Mouse (Mus musculus) activated CD4-positive, CD25-positive, alpha-beta regulatory T cell, adult 4 months (primary cell): Measurements from ENCODE around the gene B2m. TPM values are rescaled to one million over a fixed set of nuclear protein-coding genes. Genes with fewer than 3 reads are reported as not detected.

Experiments used
- ATAC-seq: one replicate; pipeline ENCODE4 v1.8.0; 2017
- polyA plus RNA-seq, 2 experiments: library from polyadenylated mRNA; unstranded; fragments of 100-300 nt; shearing (Covaris generic); gene quantifications; one replicate each; pipeline ENCODE4 v1.2.1; 2017

Gene B2m
- polyA plus RNA-seq, 2 experiments from 2014 or later = 8,975 to 9,816 TPM

DNA sequence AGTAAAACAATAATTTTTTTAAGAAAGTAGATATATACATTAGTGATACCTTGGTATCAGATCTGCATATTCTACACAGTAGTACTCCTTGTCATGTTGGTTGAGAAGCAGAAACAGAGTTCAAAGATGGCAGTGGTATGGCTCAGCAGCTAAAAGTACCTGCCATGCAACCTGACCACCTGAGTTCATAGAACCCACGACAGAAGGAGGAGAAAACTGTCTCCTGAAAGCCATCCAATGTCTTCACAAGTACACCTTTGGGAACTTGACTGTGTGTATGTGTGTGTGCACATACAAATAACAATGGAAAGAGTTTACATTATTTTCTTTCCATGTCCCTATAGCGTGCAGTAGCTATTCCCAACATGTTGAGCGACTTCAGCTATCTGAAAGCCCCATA lies 2.2 kb downstream of the B2m start:
- ATAC-seq = no peak

DNA sequence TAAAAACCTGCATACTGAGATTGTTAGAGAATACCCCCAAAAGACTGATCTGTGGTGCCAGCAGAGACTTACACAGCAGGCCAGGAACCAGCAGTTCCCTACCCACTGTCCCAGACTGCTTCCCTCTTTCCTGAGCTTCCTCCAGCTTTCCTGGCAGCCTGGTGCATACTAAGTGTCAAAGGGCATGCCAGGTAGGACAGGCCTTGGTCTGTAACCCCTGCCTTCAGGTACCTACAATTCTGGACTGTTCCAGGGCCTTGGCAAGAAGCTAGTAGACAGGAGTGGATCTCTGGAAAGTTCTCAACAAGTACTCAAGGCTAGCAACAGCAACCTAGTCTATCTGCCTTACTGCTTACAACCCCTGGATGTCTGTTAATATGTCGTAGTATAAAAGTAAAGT lies 3.7 kb downstream of the B2m start:
- no peak for ATAC-seq

DNA sequence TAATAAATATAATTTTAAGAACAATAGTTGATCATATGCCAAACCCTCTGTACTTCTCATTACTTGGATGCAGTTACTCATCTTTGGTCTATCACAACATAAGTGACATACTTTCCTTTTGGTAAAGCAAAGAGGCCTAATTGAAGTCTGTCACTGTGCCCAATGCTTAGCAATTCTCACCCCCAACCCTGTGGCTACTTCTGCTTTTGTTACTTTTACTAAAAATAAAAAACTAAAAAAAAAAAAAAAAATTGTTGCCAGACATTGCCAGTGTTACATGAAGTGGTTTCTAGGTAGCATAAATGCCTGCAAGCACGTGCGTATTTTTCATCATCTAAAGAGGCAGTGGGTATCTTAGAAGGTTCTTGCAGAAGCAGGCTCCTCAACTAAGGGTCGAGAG lies 5.4 kb downstream of the B2m start:
- ATAC-seq = no peak

DNA sequence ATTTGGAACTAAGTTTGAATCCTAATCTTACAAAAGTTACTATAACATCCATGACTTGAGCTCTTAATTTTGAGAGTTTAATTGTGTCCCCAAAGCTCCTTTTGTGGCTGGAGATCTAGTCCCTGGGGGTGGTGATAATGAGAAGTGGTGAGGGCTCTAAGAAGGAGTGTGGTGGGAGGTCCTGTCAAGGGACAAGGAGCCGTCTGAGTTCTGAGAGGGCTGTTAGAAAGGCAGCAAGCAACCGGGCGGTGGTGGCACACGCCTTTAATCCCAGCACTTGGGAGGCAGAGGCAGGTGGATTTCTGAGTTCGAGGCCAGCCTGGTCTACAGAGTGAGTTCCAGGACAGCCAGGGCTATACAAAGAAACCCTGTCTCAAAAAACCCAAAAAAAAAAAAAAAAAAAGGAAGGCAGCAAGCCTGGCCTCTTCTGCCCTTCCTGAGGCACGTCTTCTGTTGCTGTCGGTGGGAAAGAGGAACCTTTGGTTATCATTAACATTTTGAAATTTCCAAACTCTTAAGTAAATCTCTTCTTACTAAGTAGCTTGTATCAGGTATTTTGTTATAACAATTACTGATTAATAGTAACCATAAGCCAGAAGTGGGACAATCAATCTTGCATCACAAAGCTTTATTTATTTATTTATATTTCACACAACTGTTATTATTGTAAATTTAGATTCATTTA lies 6.3 kb downstream of the B2m start:
- no peak for ATAC-seq

DNA sequence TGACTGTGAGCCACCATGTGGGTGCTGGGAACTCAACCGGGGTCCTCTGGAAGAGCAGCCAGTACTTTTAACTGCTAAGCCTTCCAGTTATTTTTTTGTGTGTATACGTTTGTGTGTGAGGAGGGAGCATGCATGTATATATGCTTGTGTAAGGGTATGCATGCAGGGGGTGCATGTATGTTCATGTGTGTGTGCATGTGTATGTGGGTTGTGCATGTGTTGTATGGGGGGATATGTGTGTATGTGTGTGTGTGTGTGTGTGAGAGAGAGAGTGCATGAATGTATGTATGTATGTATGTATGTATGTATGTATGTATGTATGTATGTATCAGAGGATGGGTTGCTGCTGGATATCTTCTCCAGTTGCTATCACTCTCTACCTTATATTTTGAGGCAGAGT lies 7.0 kb downstream of the B2m start:
- ATAC-seq = no peak

DNA sequence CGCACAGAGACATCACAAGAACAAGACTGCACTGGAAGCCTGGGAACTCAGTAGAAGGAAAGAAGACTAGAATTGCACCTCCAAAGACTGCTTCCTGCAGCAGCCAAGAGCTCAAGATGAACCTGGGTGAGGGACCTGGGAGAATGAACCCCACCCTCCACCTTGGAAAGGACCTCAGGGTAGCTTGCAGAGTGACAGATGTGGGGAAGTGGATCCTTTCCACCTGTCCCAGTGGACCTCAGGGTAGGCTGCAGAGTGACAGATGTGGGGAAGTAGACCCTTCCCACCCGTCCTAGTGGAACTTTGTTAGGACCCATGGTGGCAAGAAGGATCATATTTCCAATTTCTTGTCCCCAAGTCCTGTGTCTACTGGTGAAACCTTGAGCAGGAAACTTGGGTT lies 7.8 kb downstream of the B2m start:
- ATAC-seq = no peak

DNA sequence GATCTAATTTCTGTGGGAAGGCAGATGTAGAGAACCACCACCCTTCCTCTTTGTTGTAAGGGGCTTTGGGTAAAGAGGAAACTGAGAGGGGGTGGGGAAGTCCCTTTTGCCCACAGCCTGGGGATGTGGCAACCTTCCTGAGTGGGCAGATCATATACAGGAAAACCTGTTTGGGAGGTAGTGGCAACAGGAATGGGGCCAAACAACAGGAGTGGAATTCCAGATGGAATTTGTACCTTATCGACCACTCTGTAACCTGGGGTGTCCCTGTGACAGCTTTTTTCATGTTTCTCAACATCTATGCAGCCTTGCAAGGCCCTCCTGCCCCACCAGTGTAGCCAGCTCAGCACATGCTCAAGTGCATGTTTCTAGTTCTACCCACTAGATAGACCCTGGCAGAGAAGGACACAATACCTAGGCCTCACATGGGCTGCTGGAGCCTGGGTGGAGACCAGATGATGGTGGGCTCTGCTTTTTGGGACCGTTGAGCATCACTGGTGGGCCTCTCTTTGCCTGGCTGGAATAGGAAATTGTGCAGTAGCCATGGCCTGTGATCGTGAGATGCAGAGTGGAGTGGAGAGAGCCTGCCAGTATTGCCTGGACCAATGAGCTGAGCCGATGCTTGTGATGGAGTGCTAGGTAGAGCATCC lies 8.7 kb downstream of the B2m start:
- ATAC-seq = peak; percentile 4

DNA sequence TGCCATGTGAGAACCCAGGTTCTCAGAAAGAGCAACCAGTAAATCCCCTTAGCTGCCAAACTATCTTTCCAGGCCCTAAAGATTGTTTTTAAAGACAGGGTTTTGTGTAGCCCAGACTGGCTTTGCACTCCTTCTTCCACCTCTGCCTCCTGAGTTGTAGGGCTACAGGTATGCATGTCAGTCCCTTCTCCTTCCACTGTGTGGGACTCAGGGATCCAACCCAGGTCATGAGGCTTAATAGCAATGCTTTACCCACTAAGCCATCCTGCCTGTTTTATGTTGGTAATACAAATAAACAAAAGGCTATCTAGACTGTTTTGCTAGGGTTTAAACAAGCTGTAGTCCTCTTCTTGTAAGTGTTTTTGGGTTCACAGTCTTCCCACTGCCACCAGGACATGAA lies 10.1 kb downstream of the B2m start:
- no peak for ATAC-seq

DNA sequence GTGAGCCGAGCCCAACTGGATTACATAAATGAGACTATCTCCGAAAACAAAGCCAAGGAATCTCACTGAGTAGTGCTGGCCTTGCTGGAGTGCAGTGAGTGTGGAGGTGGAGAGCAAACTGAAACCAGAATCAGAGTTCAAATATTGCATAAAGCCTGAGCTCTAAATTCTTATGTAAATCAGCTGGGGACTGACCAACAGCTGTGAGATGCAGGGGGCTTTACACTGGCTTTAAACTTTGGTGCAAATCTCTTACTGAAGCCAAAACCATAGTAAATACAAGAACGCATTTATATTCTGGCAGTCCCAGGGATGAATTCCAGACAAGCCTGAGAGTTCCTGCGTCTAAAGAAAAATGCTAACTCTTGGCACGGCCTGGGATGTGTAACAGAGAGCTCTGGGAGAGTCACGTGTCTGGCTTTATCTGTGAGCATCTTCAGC lies 10.9 kb downstream of the B2m start:
- ATAC-seq = no peak

DNA sequence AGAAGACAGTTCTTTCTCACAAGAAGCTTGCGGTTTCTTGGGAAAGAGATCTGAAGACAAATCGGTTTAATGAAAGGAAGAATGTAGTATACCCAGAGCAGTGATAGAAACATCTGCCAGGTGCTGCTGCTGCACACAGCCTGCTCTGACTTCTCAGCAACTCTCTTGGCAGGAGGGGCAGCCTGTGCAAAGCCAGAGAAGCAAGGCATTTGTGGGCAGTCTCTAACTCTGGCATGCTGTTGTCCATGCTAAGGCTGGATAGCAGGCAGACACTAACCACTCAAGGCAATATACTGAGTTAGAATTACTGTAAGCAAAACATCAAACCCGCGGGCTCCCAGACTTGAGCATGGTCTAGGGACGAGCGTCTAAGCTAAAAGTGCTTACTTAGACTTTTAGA lies 12.2 kb downstream of the B2m start:
- ATAC-seq = no peak

DNA sequence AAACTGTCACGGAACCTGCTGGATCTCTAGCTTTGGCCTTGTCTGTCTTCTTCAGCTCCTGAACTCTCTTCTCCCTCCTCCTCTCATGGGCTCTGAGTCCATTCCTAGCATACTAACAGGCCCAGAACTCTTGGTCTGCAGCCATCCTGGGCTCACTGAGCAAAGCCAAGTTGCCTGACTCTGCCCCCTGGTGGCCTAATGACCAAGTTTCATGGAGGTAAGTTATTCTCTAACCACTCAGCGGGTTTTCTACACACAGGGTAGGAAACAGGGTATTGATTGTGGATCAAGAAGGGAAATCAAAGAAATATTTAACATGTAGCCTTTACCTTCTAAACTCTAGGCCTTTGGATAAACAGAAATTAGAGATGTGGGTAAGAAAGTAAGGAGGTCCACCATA lies 13.2 kb downstream of the B2m start, which contains the start of gene Trim69:
Gene Trim69, plus strand, starts transcription at position 21 of the 400 bp plus-strand sequence.
- peak; percentile 43 for ATAC-seq

DNA sequence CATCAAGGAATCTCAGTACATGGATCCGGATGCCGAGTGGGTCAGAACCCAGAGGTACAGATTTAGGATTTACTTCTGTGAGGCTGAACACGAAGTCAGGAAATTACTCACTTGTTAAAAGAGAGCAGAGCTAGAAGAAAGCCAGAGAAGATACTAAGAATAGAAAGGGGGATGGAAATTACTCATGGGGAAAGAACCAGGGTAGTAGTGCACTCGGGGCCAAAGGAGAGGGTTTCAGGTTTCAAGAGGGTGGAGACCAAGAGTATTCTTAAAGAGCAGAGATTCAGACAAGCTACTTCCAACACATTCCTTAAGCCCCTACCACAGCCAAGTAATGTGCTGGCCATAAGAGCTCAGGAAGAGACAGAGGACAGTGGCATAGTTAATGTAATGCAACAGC lies 14.1 kb downstream of the B2m start:
- ATAC-seq = peak; percentile 16

DNA sequence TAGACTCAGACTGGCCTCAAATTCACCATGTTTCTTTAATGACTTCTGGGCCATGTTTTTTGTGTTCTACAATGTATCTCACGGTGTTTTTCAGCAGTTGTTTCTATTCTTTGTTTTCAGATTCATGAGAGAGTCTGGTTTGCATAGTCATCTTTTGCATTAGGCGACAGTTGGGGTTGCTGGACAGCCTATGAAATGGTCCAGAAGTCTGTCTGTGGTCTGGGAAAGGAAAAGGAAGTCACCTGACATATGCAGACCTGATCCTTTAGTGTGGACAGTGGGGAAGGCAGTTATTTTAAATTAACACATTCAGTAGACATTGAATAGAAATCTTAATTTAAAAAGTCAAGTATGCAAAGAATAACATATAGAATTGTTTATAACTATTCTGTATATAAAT lies 15.0 kb downstream of the B2m start:
- no peak for ATAC-seq

DNA sequence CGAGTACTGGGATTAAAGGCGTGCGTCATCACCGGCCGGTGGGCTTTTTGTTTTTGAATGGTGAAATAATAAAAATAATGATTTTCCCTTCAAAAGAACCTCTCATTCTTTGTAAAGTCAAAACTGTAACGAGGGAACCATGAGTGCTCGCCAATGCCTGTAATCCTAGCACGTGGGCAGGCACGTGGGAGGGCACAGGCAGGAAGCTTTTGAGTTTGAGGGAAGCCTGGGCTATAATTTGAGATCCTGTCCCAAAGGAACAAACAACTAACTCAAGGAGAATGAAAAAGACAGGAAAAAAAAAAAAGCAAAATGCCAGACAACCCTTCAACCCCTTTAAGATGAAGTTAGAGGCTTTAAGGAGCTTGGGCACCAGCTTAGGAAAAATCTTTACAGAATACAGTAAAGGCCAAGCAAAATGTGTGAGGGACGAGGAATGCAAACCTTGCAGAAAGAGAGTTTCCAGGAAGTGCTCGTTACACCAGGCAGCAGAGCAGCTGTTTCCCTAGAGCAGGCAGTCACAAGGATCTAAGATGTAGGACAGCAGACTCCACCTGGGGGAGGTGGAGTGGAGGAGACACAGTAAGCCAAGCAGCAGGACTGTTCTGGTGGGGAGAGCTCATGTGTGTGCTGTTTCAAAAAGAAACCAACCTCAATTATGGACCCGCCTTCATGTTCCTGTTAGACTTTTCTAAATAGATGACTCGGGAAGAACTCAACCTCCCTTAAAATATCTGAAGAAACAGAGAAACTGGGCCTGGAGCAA lies 16.1 kb downstream of the B2m start:
- peak; percentile 30 for ATAC-seq

DNA sequence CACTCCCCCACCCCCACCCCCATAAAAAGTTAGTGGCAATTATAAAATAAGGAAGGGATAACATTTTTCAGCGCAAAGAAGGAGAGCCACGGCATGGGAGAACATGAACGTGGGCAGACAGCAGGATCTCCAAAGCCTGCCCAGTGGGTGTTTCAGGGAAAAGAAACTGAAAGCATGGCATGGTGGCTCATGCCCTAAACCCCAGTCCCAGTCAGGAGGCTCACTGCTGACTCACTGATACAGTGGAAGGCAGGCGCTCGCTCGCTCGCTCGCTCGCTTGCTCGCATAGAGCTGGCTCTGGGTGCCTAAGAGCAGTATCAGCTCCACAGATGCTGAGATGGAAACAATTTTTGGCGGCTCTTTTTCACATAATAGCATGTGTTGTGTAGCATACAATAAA lies 16.8 kb downstream of the B2m start:
- ATAC-seq = peak; percentile 88

DNA sequence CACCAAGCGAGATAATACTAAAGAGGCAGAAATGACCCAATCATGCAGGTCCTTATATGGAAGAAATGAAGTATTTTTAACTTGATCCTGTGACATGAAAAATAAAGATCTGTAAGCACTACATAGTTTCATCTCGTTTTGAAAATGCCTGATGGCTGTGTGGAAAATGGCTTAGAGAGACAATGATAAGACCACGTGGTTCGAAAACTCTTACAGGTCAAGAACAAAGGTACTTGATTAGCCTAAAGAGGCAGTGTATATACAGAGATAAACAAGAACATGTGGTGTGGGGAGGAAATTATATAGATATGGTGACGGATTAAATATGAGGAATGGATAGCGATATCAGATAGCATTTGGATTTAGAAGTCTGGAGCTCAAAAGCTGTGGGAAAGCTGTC lies 23.8 kb downstream of the B2m start:
- no peak for ATAC-seq

DNA sequence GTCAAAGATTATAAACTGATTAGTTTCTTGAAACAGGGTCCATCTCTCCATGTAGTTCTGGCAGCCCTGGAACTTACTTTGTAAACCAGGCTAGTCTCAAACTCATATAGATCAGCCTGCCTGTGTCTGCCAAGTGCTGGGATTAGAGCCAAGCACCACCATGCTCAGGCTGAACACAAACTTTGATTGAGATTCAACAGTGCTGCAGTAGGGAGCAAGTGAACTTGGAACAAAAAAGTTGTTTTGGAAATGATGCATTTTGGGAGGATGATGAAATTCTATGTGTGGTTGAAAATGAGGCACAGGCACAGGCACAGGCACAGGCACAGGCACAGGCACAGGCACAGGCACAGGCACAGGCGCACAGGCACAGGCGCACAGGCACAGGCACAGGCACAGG lies 24.7 kb downstream of the B2m start:
- no peak for ATAC-seq

DNA sequence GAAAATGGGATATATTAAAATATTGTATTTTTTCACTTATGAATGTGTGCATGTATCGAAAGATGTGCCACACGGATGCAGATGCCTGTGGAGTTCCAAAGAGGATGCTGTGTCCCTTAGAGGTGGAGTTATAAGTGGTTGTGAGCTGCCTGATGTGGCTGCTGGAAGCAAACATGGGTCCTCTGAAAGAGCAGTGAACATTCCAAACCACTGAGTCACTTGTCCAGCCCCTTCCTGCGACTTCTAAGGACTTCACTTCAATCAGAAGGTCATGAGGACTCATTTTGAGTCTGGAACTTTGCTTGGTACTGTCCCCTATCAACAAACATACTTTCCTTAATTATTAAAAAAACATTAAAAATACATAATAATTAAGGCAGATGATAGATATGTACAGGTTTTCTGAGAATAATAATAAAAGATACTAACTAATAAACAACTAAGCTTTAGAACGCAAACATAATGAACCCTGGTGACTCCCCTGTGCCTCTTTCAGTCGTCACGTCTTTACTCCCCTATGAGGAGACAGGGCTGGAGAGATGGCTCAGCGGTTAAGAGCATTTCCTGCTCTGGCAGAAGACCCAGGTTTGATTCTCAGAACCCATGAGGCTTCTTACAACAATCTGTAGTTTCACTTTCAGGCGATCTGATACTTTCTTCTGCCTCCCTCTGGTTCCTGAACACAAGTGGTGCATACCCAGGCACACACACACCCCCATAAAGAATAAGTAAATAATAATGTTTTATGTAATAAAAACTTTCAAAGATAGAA lies 32.8 kb downstream of the B2m start:
- peak; percentile 98 for ATAC-seq

DNA sequence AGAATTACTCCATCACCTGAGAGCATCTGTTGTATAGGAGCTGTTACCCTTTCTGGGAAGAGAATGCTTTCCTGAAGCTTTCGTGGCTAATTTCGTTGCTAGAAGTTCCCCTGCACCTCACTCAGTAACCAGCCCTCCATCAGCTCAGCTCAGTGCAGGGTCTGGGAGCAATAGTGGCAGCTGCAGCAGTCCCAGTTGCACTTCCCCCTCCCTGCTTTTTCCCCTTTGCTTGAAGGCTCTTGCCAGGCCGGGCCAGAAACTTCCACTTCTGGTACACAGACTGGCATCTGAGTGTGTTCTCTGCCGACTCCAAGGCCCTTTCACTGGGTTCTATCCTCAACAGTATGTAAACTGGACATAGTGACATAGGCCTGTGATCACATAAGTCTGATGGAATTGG lies 37.6 kb downstream of the B2m start:
- ATAC-seq = no peak

DNA sequence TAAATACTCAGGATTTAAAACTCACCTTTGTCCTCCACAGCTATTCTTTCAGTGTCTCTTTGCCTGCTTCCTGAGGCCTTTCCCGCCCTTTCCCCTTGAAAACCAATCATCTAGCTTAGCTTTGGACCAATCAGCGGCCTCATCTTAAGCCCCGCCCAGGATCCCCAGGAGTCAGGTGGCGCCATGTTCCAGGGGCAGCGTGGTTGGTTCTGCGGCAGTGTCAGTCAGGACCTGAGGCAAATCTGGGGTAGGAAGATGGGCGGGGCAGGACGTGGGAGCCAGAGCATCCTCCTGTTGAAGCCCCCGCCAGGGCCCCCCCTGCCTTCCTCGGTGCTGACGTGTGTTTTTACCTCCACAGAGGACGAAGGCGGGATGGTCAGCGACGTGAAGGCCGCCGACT lies 38.6 kb downstream of the B2m start, which contains the start of the genes Patl2 and Terb2:
Gene Patl2, minus strand, starts transcription at position 84 of the 400 bp plus-strand sequence.
Gene Terb2, plus strand, starts transcription at position 167 of the 400 bp plus-strand sequence.
- ATAC-seq = no peak

DNA sequence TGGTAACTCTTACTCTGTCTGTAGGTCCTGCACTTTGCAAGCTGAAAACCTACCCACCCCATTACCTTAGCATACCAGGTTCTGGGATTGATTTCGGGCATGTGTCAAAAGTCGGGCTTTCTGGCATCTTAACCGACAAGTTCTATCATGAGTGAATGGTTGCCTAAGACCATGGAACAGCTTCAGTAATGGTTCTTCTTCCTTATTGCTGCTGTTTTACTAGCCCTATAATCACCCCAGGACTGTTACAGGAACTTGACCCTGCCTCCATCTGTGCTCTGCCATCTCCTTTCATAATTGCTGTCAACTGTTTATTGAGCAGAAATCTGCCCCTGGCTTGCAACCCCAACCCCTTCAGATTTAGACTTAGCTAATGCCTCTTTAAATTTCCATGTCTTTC lies 39.3 kb downstream of the B2m start:
- no peak for ATAC-seq

DNA sequence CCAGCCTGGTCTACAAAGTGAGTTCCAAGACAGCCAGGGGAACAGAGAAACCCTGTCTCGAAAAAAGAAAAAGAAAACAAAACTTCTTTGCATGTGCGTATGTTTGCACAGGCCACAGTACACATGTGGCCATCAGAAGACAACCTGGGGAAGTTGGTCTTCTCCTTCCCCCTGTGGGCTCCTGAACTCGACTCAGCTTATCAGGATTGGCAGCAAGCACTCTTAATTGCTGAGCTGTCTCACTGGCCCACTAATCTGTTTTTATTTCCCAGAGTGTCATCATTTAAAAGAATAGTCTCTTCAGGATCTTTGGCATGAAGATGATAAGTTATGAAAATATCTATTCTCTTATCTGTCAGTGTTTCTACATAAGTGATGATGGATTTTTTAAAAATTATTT lies 44.4 kb downstream of the B2m start:
- no peak for ATAC-seq

DNA sequence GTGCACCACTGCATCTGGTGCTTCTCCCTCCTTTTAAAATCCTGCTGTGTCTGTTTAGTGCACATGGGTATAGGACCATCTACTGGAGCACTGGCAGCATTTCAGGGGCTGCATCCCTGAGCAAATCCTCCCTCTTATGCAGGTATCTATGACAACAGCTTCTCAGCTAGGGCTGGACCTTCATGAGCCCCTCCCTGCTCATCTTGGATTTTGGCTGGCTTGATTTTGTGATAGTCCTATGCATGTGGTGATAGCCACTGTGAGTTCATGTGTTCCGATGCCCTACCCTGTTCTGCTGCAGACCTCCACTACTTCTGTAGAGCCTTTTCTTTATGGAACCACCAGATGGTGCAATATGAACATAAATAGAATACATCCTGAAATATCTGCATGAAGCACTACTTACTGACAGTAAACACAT lies 47.0 kb downstream of the B2m start:
- peak; percentile 66 for ATAC-seq
